ENCODE assay signal across 15 mouse cellular contexts in the genomic region with DNA sequence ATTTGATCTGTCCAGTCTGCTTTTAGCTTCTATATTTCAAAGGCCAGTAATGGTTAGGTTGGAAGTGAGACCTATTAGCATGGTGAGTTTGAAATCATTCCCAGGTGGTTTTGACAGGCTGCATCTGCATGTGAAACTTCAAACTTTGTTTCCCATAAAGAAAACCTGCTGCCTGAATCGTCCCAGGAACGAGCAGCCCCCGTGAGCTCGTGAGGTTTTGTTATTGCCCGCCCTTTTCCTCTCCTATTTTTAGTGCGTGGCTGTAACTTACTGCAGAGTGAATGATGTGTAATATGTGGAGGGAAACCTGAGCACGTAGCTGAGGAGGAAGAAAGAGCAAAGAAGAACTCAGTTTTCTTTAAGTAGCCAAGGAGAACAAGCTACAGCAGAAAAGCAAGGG.
DNase-seq lines count a peak whose midpoint lies in the region; ATAC-seq and TF ChIP-seq lines count a peak whose summit lies in the region.
"Had no signal": no experiment of that assay in that cellular context is flagged by ENCODE, and none has a peak within 500 bp of the region (broad histone marks: within the 10 kb centered on the region; RNA-seq: fewer than 3 reads in every experiment).

No protein-coding gene starts in this region.

- no peak for ATAC-seq in kidney, postnatal 0 days (replicated peaks; ENCODE audit: low FRiP score, low read depth)
- no peak for ATAC-seq in embryonic facial prominence, embryonic 13.5 days (ENCODE audit: insufficient number of reproducible peaks, insufficient read depth, low FRiP score, low TSS enrichment, low read depth)
- ATAC-seq in limb, embryonic 14.5 days (ENCODE audit: low FRiP score, low read depth), result 0 out of 2 replicates have a peak, but pooled peaks have one; percentile 42
- ATAC-seq: forebrain, embryonic 13.5 days; intestine, embryonic 15.5 days had no signal

- no peak overlapping the region for H3K9ac ChIP-seq in kidney, postnatal 0 days (ENCODE audit: low read depth, low read length)
- no peak overlapping the region for H3K9ac ChIP-seq in embryonic facial prominence, embryonic 13.5 days
- H3K9ac ChIP-seq in limb, embryonic 14.5 days (ENCODE audit: low read depth, low read length, severe bottlenecking), result 0 out of 2 replicates have a peak overlapping the region, but pooled peaks have one; percentile 12
- H3K9ac ChIP-seq: forebrain, embryonic 13.5 days; intestine, embryonic 15.5 days; lung, embryonic 15.5 days had no signal

- TF ChIP-seq CTCF in kidney, postnatal 0 days (IDR thresholded peaks at IDR 0.05; ENCODE audit: low read depth), result no peak

- no peaks in the 10 kb centered on the region for H3K9me3 ChIP-seq in kidney, postnatal 0 days (replicated peaks; ENCODE audit: low read length)
- H3K9me3 ChIP-seq in embryonic facial prominence, embryonic 13.5 days, result no peaks in the 10 kb centered on the region
- H3K9me3 ChIP-seq in limb, embryonic 14.5 days (ENCODE audit: control insufficient read depth, low read length), result no peaks in the 10 kb centered on the region
- H3K9me3 ChIP-seq: forebrain, embryonic 13.5 days; intestine, embryonic 15.5 days; lung, embryonic 15.5 days had no signal

- no peak for TF ChIP-seq POLR2A in limb, embryonic 14.5 days (IDR thresholded peaks at IDR 0.05; ENCODE audit: borderline replicate concordance, extremely low read depth, insufficient read depth, insufficient read length)

- no peaks in the 10 kb centered on the region for H3K36me3 ChIP-seq in kidney, postnatal 0 days (ENCODE audit: insufficient read depth, low read length)
- H3K36me3 ChIP-seq in embryonic facial prominence, embryonic 13.5 days, result no peaks in the 10 kb centered on the region
- no peaks in the 10 kb centered on the region for H3K36me3 ChIP-seq in limb, embryonic 14.5 days (ENCODE audit: control insufficient read depth, insufficient read depth, low read length)
- H3K36me3 ChIP-seq: intestine, embryonic 15.5 days; lung, embryonic 15.5 days had no signal

- H3K27ac ChIP-seq in kidney, postnatal 0 days, result no peak overlapping the region
- H3K27ac ChIP-seq in embryonic facial prominence, embryonic 13.5 days, result peak overlapping the region; percentile 73
- peak overlapping the region; percentile 67 for H3K27ac ChIP-seq in limb, embryonic 14.5 days (replicated peaks; ENCODE audit: low read depth, low read length)
- H3K27ac ChIP-seq: forebrain, embryonic 13.5 days; intestine, embryonic 15.5 days; lung, embryonic 15.5 days had no signal

- WGBS in kidney, postnatal 0 days, result 11% methylated on average over 7 of the region's 7 CpGs
- WGBS in embryonic facial prominence, embryonic 13.5 days, result 14% methylated on average over 7 of the region's 7 CpGs
- WGBS in limb, embryonic 14.5 days, result 10% methylated on average over 7 of the region's 7 CpGs

- no peak overlapping the region for H3K4me2 ChIP-seq in kidney, postnatal 0 days (ENCODE audit: low read length)
- H3K4me2 ChIP-seq in embryonic facial prominence, embryonic 13.5 days, result peak overlapping the region; percentile 9; the same call in 1 of the 2 replicates
- peak overlapping the region; percentile 11; the same call in 1 of the 2 replicates for H3K4me2 ChIP-seq in limb, embryonic 14.5 days (replicated peaks; ENCODE audit: low read depth, low read length, severe bottlenecking)
- H3K4me2 ChIP-seq: forebrain, embryonic 13.5 days; intestine, embryonic 15.5 days; lung, embryonic 15.5 days had no signal

- no peaks in the 10 kb centered on the region for H3K27me3 ChIP-seq in kidney, postnatal 0 days (ENCODE audit: insufficient read depth, low read length)
- no peaks in the 10 kb centered on the region for H3K27me3 ChIP-seq in embryonic facial prominence, embryonic 13.5 days
- H3K27me3 ChIP-seq in limb, embryonic 14.5 days (ENCODE audit: control insufficient read depth, insufficient read depth, low read length), result no peaks in the 10 kb centered on the region
- H3K27me3 ChIP-seq: forebrain, embryonic 13.5 days; intestine, embryonic 15.5 days; lung, embryonic 15.5 days had no signal

- H3K4me3 ChIP-seq in kidney, postnatal 0 days (replicated peaks; ENCODE audit: low read depth, low read length), result no peak overlapping the region
- H3K4me3 ChIP-seq in embryonic facial prominence, embryonic 13.5 days, result no peak overlapping the region
- no peak overlapping the region for H3K4me3 ChIP-seq in limb, embryonic 14.5 days (replicated peaks; ENCODE audit: low read length)
- H3K4me3 ChIP-seq: forebrain, embryonic 13.5 days; intestine, embryonic 15.5 days; lung, embryonic 15.5 days had no signal

- DNase-seq in embryo, embryonic 10.5 days (ENCODE audit: low spot score), result peak; percentile 42
- no peak for DNase-seq in embryo, embryonic 10 days (ENCODE audit: low spot score)
- DNase-seq in kidney, postnatal 0 days (ENCODE audit: low spot score), result peak; percentile 26
- DNase-seq in kidney, adult 9 months, result no peak
- DNase-seq in limb, embryonic 14.5 days (ENCODE audit: low spot score), result peak; percentile 62
- DNase-seq in retina, postnatal 1 day, result no peak
- no peak for DNase-seq in layer of hippocampus, adult 18-20 months (ENCODE audit: low spot score in 2 of 2)
- DNase-seq: cerebellum, adult 2 months; kidney, postnatal 14 days; liver; right cerebral cortex, postnatal 14 days had no signal

- H3K4me1 ChIP-seq in kidney, postnatal 0 days (replicated peaks; ENCODE audit: insufficient read depth, low read length), result 0 out of 2 replicates have a peak, but pooled peaks cover 6% of the 10 kb centered on the region
- H3K4me1 ChIP-seq in embryonic facial prominence, embryonic 13.5 days, result peaks cover 73% of the 10 kb centered on the region
- H3K4me1 ChIP-seq in limb, embryonic 14.5 days (ENCODE audit: control insufficient read depth, insufficient read depth, low read length), result peaks cover 69% of the 10 kb centered on the region

Comparison
In these comparisons a context has a peak if more than half of its experiments do, and no peak if none do; other contexts are left out.
1. DNase-seq: peak in embryo, embryonic 10.5 days (single experiment), kidney, postnatal 0 days (single experiment) and limb, embryonic 14.5 days (single experiment); none in embryo, embryonic 10 days (single experiment), kidney, adult 9 months (single experiment), retina, postnatal 1 day (single experiment) and layer of hippocampus, adult 18-20 months (0 of 2).